In the genomic region with DNA sequence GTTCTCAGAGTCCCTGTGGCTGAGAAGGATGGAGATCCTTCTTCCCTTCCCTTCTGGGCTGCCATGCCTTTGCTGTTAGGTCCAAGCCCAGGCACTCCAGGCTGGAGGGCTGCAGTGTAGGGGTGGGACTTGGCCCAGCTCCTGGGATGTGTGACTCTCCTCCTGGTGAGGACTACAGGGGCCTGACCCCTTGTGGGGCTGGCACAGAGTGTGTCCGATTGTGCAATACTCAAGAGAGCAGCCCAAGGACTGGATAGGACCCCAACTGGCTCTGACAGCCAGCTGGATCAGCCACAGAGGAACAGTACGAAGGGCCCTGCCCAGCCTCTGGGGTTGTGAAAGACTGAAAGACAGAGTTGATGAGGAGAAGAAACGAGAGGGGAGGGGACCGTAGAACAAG, we compare ENCODE assay signal across 8 mouse cellular contexts. TPM values are rescaled to one million over a fixed set of nuclear protein-coding genes. Genes with fewer than 3 reads are reported as not detected.
A peak's percentile ranks its signal among the peaks of the same experiment; 100 is the strongest.
DNase-seq lines count a peak whose midpoint lies in the region; ATAC-seq lines count a peak whose summit lies in the region.

No protein-coding gene starts in this region.

- H3K9me3 ChIP-seq in limb, embryonic 15.5 days: no peaks in the 10 kb centered on the region

- peak overlapping the region; percentile 51 for H3K4me2 ChIP-seq in limb, embryonic 15.5 days

- H3K4me1 ChIP-seq in limb, embryonic 15.5 days: peaks cover 32% of the 10 kb centered on the region

- no peaks in the 10 kb centered on the region for H3K36me3 ChIP-seq in limb, embryonic 15.5 days

- H3K4me3 ChIP-seq in limb, embryonic 15.5 days: peak overlapping the region; percentile 38

- H3K27ac ChIP-seq in limb, embryonic 15.5 days: peak overlapping the region; percentile 11; the same call in 1 of the 2 replicates

- peaks cover 66% of the 10 kb centered on the region for H3K27me3 ChIP-seq in limb, embryonic 15.5 days

- intact Hi-C loops in gastrocnemius, postnatal 14 days (cut with DNase I; ENCODE audit: low total_unique reads): no loop called here

- no peak for ATAC-seq in limb, embryonic 15.5 days (ENCODE audit: insufficient number of reproducible peaks, low FRiP score, low TSS enrichment, low read depth)
- no peak for ATAC-seq in erythroblast, adult 5-6 weeks (replicated peaks; ENCODE audit: low FRiP score, poor library complexity, severe bottlenecking)
- no peak for ATAC-seq in monocyte, adult 5-6 weeks (replicated peaks; ENCODE audit: insufficient number of reproducible peaks, low FRiP score, low TSS enrichment, poor library complexity, severe bottlenecking)

- DNase-seq in layer of hippocampus, adult 9-11 months: peak; percentile 56
- no peak for DNase-seq in layer of hippocampus, adult 9-10 months (ENCODE audit: low spot score)
- DNase-seq in gastrocnemius, postnatal 14 days: peak; percentile 74
- peak; percentile 60 for DNase-seq in testis, postnatal 14 days (ENCODE audit: low spot score)
- DNase-seq in right cerebral cortex, postnatal 14 days: no peak

- 20% methylated on average over 4 of the region's 4 CpGs for WGBS in limb, embryonic 15.5 days

- H3K9ac ChIP-seq in limb, embryonic 15.5 days: no peak overlapping the region

RNA-seq across cellular contexts. Expression of gene Ppl, which starts 1.5 kb away (rescaled TPM):
- under 1 TPM; 0.27 to 0.43 TPM for total RNA-seq in gastrocnemius, postnatal 14 days (2021)
- polyA plus RNA-seq in limb, embryonic 15.5 days (2015; fragmentation: Nextera tagmentation; extraction: Ambion mirVana): 72.6 and 79.3 TPM in 2 replicates
- total RNA-seq in erythroblast, adult 5-6 weeks (2015; ENCODE audit: low replicate concordance): not detected in 2 replicates
- not detected in 2 replicates for total RNA-seq in erythroblast, adult 5-6 weeks (2017; ENCODE audit: low replicate concordance)
- 0.29 to 0.78 TPM (median 0.53 TPM) in 3 replicates for total RNA-seq in monocyte, adult 5-6 weeks (2017)

RNA-seq across cellular contexts. Expression of gene Sec14l5, which starts 16.1 kb away (rescaled TPM):
- total RNA-seq in gastrocnemius, postnatal 14 days (2021): 10 to 100 TPM in 1 of 2 experiments, 1 to 10 TPM in 1; 7.4 to 11.3 TPM
- polyA plus RNA-seq in limb, embryonic 15.5 days (2015; fragmentation: Nextera tagmentation; extraction: Ambion mirVana): 0.09 and 0.29 TPM in 2 replicates
- total RNA-seq in erythroblast, adult 5-6 weeks (2015; ENCODE audit: low replicate concordance): not detected in 2 replicates
- not detected in 2 replicates for total RNA-seq in erythroblast, adult 5-6 weeks (2017; ENCODE audit: low replicate concordance)
- 0.19 TPM in 1 of 3 replicates, not detected in the others for total RNA-seq in monocyte, adult 5-6 weeks (2017)

Comparison
In these comparisons a context has a peak if more than half of its experiments do, and no peak if none do; other contexts are left out.
1. DNase-seq: peak in layer of hippocampus, adult 9-11 months (single experiment), gastrocnemius, postnatal 14 days (single experiment) and testis, postnatal 14 days (single experiment); none in layer of hippocampus, adult 9-10 months (single experiment) and right cerebral cortex, postnatal 14 days (single experiment).